Mouse (Mus musculus): Measurements from ENCODE around the gene Foxi1.

DNA sequence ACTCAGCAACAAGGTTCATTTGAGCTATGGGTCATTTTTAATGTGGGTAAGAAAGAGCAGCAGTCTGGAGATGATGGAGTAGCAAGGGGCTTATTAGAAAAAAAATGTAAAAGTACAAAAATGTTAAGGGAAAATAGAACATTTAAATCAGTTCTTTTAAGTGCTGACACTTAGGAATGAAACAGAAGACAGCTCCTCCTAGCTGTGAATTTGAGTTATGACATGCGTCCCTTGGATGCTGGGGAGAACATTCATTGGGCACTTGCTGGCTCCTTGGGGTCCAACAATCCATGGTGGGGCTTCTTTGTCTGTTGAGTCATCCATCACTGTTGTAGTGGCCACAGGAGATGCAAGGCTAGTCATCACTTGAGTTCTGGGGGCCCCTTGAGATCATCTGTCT is 19.3 kb upstream of the Foxi1 start:
- TF ChIP-seq CTCF (IDR thresholded peaks at IDR 0.05; ENCODE audit: borderline replicate concordance, control insufficient read depth, extremely low read depth, insufficient read depth, low read length, poor library complexity), result no peak
- TF ChIP-seq POLR2A (IDR thresholded peaks at IDR 0.05; ENCODE audit: control insufficient read depth, extremely low read depth, insufficient read depth, low read length, poor library complexity), result no peak
